Mouse (Mus musculus): ENCODE data around the gene Acap2.

DNA sequence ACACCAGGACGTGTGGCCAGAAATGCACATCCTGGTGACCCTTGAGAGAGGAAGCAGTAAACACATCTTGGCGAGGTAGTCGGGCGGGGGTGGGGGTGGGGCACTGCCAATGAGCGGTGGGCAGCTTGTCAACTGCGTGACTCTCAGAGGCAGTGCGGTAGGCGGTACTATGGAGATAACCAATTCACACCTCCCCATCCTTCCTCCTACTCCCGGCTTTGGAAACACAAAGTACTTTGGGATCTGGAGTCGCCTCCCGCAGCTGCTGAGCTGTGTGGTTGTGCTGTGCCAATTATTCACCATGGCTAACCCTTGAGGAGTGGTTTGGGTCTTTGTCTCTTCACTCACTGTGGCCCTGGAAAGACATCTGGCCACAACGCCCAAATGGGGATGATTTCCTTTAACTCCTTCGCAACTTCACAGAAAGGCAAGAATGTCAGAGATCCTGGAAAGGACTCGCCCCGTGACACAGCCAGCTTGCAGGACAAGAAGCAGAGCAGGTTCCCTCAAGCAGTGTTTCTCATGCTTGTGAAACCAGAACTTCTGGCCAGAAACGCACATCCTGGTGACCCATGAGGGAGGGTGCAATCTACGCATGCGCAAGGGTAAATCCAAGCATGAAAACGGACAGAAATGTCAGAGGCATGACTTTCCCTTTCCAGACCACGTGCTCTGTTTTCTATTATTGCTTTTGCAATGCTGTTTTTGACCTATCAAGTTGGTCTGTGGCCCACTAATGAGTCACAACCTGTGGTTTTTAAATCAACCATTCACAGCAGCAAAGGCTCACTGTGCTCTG lies 32.7 kb upstream of the Acap2 start:
- no peak for TF ChIP-seq CTCF (IDR thresholded peaks at IDR 0.05; ENCODE audit: control insufficient read depth, insufficient read depth, insufficient read length)
- TF ChIP-seq MYOD1 (IDR thresholded peaks at IDR 0.05; ENCODE audit: control insufficient read depth, insufficient read length, low read depth), result no peak
- peak; percentile 97 for TF ChIP-seq MAX (IDR thresholded peaks at IDR 0.05)
- TF ChIP-seq USF1 (IDR thresholded peaks at IDR 0.05; ENCODE audit: low read depth), result peak; percentile 98
- TF ChIP-seq MYOG (IDR thresholded peaks at IDR 0.05; ENCODE audit: control insufficient read depth, extremely low read depth, insufficient read length), result no peak
- peak; percentile 18 for TF ChIP-seq FOSL1 (IDR thresholded peaks at IDR 0.05; ENCODE audit: insufficient read depth, low read length, poor library complexity, severe bottlenecking)
- TF ChIP-seq CEBPB (IDR thresholded peaks at IDR 0.05; ENCODE audit: low read depth), result peak; percentile 77

Measured in C2C12 (cell line).